Mouse (Mus musculus) MEL (cell line): ENCODE data around the gene Adam22. TPM values are rescaled to one million over a fixed set of nuclear protein-coding genes. Genes with fewer than 3 reads are reported as not detected.

Source experiments
- polyA plus RNA-seq, 2 experiments: library from polyadenylated mRNA; stranded (reverse) in 1 of 2; unstranded in 1 of 2; fragments of >175 nt in 1 of 2; fragments of >200 nt in 1 of 2; gene quantifications; 2 replicates each; pipeline versions ENCODE4 v1.2.1 to v1.2.4; 2012; ENCODE audit warnings: low replicate concordance in 2 of 2, low read depth in 1 of 2; ENCODE audit not compliant: insufficient read length in 2 of 2, insufficient read depth in 1 of 2, missing spikeins in 1 of 2
- total RNA-seq: library from RNA; depleted of rRNA; stranded (reverse); fragments of 300-350 nt; gene quantifications from 2 replicates; pipeline ENCODE4 v1.2.3, GENCODE M21; 2012; rRNA removed

The Adam22 gene
- total and polyA plus RNA-seq, 3 experiments, result 1.2 to 1.6 TPM; not detected in 1

Other genes starting within 250 kb of the Adam22 start
- 53.9 and 71.8 TPM in 2 replicates for gene Dbf4, start 54.6 kb upstream of the Adam22 start, total RNA-seq
- gene Dbf4, start 54.6 kb upstream of the Adam22 start, polyA plus RNA-seq, result 10 to 100 TPM in 1 of 2 experiments, not detected in 1; 71.4 TPM
- gene Slc25a40, start 54.7 kb upstream of the Adam22 start, total RNA-seq, result 3.2 and 3.3 TPM in 2 replicates
- gene Slc25a40, start 54.7 kb upstream of the Adam22 start, polyA plus RNA-seq, result 1 to 10 TPM in 1 of 2 experiments, not detected in 1; 6.0 TPM